Mouse (Mus musculus) left cerebral cortex, adult 6 months (tissue): ENCODE results near the gene Tbl3. TPM values are rescaled to one million over a fixed set of nuclear protein-coding genes. Genes with fewer than 3 reads are reported as not detected.

Experiments used
- long read RNA-seq, 2 experiments: library from polyadenylated mRNA; unstranded; transcript quantifications; one replicate each; pipeline ENCODE4 v2.0.0; 2019 to 2020
- polyA plus RNA-seq: library from polyadenylated mRNA; unstranded; fragments of <200 nt; fragmentation: Nextera tagmentation; gene quantifications from 2 replicates; pipeline ENCODE4 v1.2.3, GENCODE M21; 2021

Tbl3 gene
- 15.2 and 20.2 TPM in 2 replicates for polyA plus RNA-seq
- long read RNA-seq, experiment 1, full-length matches to known transcripts: 161 of 204 reads
- long read RNA-seq, experiment 1, partial matches to known transcripts: 17 of 204 reads
- long read RNA-seq, experiment 1, other reads (novel, unspliced or antisense): 26 of 204 reads
- long read RNA-seq, experiment 2, full-length matches to known transcripts: 10 of 19 reads
- long read RNA-seq, experiment 2, partial matches to known transcripts: 7 of 19 reads
- long read RNA-seq, experiment 2, other reads (novel, unspliced or antisense): 2 of 19 reads

DNA sequence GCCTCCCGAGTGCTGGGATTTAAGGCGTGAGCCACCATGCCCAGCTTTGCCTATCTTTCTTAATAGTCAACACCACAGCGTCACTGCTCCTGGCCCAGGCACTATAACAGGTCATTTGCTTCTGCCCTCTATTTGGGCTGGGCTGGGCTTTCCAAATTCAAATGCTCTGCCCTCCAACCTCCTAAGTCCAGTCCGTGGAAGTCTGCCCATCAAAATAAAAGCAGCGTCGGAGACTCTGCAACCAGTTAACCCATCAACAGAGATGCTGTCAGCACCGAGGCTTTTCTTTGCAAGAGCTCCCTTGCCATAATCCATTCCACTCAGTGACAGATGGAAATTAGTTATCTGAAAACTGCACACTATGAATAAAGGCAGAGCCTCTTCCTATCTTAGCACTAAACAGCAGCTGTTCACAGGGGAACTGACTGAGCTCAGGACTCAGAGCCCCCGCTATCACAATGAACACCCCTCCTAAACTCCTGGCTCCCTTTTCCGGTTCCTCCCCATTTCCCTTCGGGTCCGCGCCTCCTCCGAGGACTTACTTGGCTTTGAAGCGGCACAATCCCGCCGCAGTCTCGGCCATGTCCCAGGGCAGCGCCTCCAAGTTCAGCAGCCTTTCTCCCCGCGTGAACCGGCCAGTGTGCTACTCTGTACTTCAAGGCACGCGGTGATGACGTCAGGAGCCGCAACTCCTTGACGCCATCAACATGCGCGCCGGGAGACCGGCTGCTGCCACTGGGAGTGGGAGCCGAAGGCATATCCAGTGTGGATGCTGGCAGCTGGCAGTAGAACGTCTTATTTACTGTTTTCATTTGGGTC, at the start of gene Tbl3:
TSS of gene Tbl3 (minus strand) at position 679 of the 819 bp plus-strand sequence.

DNA sequence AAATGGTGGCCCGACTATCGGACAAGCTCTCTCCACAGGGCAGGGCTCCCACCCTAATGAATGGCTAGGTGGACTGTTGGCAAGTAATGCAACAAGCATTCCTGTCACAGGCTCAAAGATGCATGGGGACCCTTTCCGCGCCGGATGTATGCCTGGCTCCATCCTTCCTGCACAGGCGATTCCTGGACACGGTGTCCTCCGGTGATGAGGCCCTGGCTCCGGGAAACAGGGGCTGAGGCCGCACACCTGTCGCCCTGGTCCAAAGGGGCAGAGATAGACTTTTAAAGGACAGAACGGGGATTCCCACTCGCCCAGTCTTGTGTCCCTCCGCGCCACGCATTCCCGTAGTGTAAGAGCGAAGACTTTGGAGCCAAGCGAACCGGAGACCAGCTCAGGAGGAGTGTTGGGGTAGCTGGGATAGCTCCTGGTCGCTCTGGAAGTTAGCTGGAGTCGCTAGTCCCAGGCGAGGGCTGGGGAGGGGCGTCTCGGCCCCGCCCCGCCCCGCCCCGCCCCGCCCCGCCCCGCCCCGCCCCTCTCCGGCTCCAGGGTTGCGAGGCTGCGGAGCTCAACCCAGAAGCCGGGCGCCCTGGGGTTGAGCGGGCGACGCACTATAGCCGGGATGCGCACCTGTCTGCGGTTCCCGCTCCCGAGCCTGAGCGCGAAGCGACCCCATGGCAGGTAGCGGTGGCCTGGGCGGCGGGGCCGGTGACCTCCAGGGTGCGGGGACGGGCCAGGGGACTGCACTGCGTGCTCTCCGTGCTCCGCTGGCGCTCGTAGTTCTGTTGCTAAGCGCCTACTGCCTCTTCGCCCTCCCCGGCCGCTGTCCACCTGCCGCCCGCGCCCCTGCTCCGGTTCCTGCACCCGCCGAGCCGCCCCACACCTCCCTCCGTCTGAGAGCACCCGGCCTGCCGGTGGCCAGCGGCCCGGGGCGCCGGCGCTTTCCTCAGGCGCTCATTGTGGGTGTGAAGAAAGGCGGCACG, 45.2 kb upstream of the Tbl3 start, which contains the start of gene Hs3st6:
TSS of gene Hs3st6 (plus strand) at position 574 of the 980 bp plus-strand sequence.

DNA sequence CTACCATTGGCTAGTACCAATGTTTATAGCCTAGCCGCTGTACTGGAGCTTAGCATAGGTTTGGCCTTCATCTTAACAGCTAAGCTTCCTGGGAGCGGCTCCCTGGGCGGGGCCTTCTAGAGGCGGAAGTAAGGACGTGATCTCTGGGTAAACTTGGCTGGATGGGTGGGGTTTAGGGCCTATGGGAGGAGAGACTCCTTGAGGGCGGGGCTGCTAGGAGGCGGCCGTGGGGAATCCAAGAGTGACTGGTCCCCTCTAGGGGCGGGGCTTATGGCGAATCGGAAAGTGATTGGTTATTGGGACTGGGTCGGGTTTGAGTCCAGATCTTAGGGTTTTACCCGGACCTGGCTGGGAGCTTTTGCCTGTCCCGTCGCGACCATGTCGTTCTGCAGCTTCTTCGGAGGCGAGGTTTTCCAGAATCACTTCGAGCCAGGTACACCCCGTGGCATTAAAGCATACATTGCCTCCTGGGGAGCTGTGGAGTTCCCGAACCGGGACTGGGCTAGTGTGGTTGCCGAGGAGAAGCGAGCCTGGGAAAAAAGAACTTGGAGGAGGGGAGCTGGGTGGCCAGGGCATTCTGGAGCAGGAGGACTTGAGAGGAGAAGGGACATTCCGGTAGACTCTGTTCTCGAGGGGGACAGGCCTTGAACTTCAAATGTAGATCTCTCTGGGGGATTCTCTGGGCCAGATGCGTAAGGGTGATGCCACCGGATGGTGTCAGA, 29.0 kb upstream of the Tbl3 start, which contains the start of gene Msrb1:
TSS of gene Msrb1 (plus strand) at position 313 of the 722 bp plus-strand sequence.

DNA sequence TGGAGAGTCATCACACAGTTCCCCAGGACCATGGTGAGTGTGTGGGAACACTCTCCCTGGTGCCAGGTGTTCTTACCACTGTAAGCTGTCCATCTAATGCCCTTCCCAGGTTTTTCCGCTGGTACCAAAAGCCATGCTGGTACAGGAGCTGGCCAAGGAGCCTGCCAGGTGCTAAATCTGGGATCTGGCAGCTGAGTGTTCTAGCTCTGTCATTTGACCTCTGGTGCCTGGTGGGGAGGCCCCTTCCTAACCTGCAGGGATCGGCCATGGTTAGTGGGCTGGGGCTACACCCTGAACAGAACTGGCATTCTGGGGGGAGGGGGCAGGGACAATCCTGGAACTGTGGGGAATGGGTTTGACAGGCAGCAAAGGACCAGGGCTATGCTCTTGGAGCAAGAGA, 20.2 kb upstream of the Tbl3 start, which contains the start of gene Rpl3l:
TSS of gene Rpl3l (plus strand) at position 203 of the 400 bp plus-strand sequence.

DNA sequence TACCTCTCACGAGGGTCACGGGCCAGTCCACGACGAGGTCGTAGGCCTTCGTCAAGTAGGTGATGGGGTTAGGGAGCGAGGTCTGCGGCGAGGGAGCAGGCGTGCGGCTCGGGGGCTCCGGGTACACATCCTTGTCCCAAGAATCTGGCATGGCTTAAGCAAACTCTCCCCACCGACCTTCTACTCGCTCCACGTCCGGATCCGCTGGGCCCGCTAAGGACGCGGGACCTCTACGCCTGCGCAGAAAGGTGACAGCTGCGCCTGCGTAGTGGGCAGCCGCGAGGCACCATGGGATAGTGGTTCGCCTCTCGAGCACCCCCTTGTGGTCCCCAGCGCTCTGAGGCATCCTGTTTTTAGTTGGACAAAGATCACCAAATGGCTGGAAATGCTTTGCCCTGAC, 16.7 kb upstream of the Tbl3 start, which contains the start of gene Ndufb10:
TSS of gene Ndufb10 (minus strand) at position 295 of the 400 bp plus-strand sequence.

DNA sequence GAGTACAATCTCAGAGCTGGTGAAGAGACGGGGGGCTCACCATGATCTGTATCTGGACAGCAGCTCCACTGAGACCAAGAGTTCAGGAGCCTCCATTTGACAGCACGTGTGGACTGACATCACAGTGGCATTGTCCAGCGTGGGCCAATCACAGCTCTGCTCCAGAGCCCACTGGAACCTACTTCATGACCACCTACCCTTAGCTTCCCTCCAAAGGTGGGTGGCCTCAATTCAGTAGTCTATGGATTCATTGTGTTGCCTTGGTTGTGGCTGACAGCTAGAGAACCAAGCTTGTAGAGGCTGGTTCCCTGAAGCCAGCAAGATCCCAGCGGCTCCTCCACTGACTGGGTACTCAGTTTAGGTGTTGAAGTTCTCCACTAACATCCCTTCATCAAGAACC, 10.5 kb upstream of the Tbl3 start, which contains the start of the genes Rnf151 and Rps2:
TSS of gene Rnf151 (minus strand) at position 121 of the 400 bp plus-strand sequence.
TSS of gene Rps2 (plus strand) at position 174 of the 400 bp plus-strand sequence.

DNA sequence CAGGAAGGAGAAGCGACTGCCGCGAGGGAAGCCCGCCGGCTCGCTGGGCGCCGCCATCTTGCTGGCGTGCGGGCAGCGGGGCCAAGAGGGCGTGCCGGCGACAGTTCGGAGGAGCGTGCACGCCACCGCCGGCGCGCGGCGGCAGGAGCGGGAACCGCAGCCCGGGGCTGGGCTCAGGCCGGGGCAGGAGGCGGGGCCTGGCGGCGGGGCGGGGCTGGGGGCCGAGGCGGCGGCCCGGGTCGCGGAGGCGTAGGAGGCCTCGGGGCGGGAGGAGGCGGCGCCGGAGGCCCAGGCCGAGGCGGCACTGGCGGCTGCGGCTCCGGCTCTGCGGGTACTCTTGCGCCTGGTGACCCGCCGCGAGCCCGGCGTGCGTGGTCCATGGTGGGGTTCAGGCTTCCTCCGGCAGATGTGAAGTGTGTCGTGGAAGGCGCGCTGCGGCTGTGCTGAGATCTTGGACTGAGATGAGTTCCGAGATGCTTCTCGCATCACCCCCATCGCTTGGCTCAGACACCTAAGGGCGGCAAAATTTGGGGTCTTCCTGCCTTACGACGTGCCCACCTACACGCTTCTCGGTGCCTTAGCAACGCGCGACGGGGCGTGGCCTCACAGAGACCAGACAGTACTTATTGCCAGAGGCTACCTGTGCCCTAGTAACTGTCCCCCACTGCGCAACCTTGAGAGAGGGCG, 11.3 kb downstream of the Tbl3 start, which contains the start of the genes Gfer and Noxo1:
TSS of gene Gfer (minus strand) at position 146 of the 687 bp plus-strand sequence.
TSS of gene Noxo1 (plus strand) at position 224 of the 687 bp plus-strand sequence.

DNA sequence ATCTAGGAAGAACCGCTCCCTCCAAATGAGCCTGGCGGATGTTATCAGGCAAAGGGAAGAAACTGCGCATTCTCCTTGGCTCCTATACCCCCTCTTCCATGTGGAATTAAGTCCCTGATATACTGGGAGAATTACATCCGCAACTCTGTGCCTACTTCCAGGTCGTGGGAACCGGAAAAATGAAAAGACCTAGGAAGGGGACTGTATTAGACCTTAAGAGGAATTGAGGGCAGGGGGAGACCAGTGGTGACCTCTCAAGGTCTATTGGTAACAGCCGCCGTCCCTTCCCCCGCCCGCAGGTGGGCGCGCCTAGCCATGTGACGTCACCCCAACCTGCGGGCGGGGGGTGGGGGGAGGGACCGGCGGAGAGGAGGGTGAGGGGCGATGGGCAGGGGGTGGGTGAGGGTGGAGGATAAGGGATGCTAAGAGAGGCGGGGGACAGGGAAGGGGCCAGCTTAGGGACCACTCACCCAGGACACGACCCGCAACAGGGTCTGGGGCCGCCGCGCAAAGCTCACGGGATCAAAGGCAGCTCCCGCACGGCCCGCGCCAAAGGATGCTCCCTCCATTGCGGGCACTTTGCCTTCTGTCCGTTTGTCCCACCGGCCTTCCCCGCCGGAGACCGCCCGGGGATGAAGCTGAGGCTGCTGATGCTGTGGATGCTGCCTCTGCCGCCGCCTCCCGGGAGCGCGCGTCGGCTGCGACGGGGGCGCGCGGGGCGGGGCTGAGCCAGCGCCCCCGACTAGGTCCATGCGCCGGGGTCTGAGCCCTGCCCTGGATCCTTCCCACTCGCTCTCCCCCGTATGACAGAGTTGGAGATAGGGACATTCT, 18.0 kb downstream of the Tbl3 start, which contains the start of gene Syngr3:
TSS of gene Syngr3 (minus strand) at position 705 of the 831 bp plus-strand sequence.

DNA sequence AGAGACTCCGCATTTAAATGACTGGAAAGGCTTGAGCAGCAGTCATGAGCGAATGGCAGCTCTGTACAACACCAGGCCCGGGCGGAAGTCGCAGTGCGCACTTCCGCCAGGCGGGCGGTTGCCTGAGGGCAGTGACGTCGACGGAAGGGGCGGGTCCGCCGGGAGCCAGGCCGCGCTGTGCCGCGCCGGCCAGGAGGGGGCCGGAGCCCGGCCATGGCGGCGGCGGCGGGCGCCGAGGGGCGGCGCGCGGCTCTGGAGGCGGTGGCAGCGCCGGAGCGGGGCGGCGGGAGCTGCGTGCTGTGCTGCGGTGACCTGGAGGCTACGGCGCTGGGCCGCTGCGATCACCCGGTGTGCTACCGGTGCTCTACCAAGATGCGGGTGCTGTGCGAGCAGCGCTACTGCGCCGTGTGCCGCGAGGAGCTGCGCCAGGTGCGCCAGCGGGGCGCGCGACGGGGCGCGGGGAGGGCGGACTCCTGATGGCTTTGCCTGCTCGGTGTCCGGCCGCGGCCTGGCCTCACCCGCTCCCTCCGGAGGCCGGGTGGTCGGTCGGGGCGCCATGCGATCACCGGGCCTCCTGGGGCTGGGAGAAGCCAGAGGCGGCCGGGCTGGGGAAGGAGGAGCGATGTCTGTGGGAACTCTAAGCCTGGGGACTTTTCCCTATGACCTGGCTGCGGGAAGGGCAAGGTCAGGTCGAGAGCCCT, 37.8 kb downstream of the Tbl3 start, which contains the start of gene Zfp598:
TSS of gene Zfp598 (plus strand) at position 143 of the 701 bp plus-strand sequence.

DNA sequence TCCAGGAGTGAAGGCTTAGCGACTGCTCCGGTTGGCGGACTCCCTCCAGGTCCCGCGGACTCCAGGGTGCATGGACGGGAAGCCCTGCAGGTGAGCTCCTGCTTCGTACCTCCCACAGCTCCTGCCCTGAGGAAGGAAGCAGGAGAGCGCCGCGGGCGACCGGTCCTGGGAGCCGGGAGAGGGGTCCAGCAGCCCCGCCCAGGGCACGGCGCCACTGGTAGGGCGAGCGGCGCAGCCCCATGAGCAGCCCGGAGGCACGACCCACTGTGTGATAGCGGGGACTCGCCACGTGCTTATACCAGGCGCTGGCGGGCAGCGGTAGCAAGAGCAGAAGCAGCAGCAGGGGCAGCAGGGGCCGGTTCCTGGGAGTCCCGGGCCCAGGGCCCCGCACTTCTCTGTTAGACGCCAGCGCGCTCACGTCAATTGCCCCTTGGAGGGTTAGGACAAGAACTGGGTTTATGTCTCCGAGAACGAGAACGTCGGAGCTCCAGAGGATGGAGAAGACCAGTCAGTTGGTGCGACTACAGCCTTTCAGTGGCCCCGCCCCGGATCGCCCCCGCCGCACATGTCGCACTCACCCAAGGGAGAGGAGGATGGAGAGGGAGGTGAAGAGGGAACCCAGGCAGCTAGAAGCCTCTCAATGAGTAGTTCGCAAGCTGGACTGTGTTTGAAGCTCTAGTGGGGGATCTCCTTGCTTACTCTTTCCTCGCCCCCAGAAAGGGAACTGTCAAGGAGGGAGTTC, 49.3 kb downstream of the Tbl3 start, which contains the start of gene Npw:
TSS of gene Npw (minus strand) at position 441 of the 742 bp plus-strand sequence.

DNA sequence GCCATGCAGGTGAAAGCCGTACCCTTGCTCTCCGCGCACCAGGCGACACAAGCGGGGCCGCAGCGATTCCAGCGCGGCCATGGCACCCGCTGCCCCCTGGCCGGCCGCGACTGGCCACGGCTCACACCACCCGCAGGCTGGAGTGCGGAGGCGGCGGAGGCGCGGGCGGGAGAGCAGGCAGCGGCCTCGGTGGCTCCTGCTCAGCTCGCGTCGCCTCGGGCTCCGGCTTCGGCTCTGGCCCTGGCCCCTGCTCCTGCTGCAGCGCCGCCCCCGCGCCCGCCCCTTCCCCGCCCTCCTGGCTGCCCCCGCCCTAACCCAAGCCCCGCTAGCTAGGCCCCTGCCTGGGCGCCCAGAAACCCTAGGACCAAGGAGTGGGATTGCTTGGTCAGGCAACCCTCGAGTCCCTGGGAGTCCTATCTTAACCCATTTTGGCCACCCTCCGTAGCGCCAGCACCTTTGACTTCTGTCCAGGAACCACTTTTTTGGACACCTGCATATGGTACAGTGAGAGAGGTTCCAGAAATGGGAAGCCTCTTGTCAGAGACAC, 57.3 kb downstream of the Tbl3 start, which contains the start of gene Slc9a3r2:
TSS of gene Slc9a3r2 (minus strand) at position 258 of the 547 bp plus-strand sequence.

Other genes starting within 250 kb of the Tbl3 start
- 10.7 and 12.9 TPM in 2 replicates for gene E4f1, start 237.3 kb downstream of the Tbl3 start, polyA plus RNA-seq
- gene Pgp, start 237.3 kb downstream of the Tbl3 start, polyA plus RNA-seq: 93.6 and 113 TPM in 2 replicates
- 0.82 and 1.2 TPM in 2 replicates for gene Bricd5, start 233.8 kb downstream of the Tbl3 start, polyA plus RNA-seq
- 16.5 and 21.2 TPM in 2 replicates for gene Mlst8, start 228.6 kb downstream of the Tbl3 start, polyA plus RNA-seq
- gene Caskin1, start 219.1 kb downstream of the Tbl3 start, polyA plus RNA-seq: 8.6 and 20.5 TPM in 2 replicates
- gene Traf7, start 179.7 kb downstream of the Tbl3 start, polyA plus RNA-seq: 20.3 TPM in 2 replicates
- gene Rab26, start 173.4 kb downstream of the Tbl3 start, polyA plus RNA-seq: 51.2 and 58.9 TPM in 2 replicates
- 4.8 and 5.4 TPM in 2 replicates for gene Pkd1, start 157.8 kb downstream of the Tbl3 start, polyA plus RNA-seq
- gene Tsc2, start 75.0 kb downstream of the Tbl3 start, polyA plus RNA-seq: 60.7 and 86.2 TPM in 2 replicates
- gene Nthl1, start 75.0 kb downstream of the Tbl3 start, polyA plus RNA-seq: 5.6 and 5.9 TPM in 2 replicates
- 39.3 and 41.9 TPM in 2 replicates for gene Slc9a3r2, start 57.3 kb downstream of the Tbl3 start, polyA plus RNA-seq
- gene Npw, start 49.2 kb downstream of the Tbl3 start, polyA plus RNA-seq: 0.47 and 0.65 TPM in 2 replicates
- 1.3 and 2.4 TPM in 2 replicates for gene Zfp598, start 38.0 kb downstream of the Tbl3 start, polyA plus RNA-seq
- 282 and 371 TPM in 2 replicates for gene Syngr3, start 17.7 kb downstream of the Tbl3 start, polyA plus RNA-seq
- gene Gfer, start 11.5 kb downstream of the Tbl3 start, polyA plus RNA-seq: 33.0 and 34.1 TPM in 2 replicates
- 0.98 and 1.1 TPM in 2 replicates for gene Noxo1, start 11.4 kb downstream of the Tbl3 start, polyA plus RNA-seq
- not detected in 2 replicates for gene Rnf151, start 10.4 kb upstream of the Tbl3 start, polyA plus RNA-seq
- gene Rps2, start 10.5 kb upstream of the Tbl3 start, polyA plus RNA-seq: 1,532 and 1,546 TPM in 2 replicates
- gene Ndufb10, start 16.8 kb upstream of the Tbl3 start, polyA plus RNA-seq: 938 and 1,009 TPM in 2 replicates
- gene Rpl3l, start 20.2 kb upstream of the Tbl3 start, polyA plus RNA-seq: 0.19 and 0.53 TPM in 2 replicates
- gene Msrb1, start 29.0 kb upstream of the Tbl3 start, polyA plus RNA-seq: 6.8 and 17.1 TPM in 2 replicates
- 0.55 and 0.97 TPM in 2 replicates for gene Hs3st6, start 45.3 kb upstream of the Tbl3 start, polyA plus RNA-seq
- not detected in 2 replicates for gene Meiob, start 96.6 kb upstream of the Tbl3 start, polyA plus RNA-seq
- 287 and 337 TPM in 2 replicates for gene Hagh, start 132.5 kb upstream of the Tbl3 start, polyA plus RNA-seq
- 21.7 and 24.4 TPM in 2 replicates for gene Fahd1, start 142.7 kb upstream of the Tbl3 start, polyA plus RNA-seq
- gene Igfals, start 158.3 kb upstream of the Tbl3 start, polyA plus RNA-seq: not detected in 2 replicates
- 42.6 and 58.2 TPM in 2 replicates for gene Nubp2, start 178.7 kb upstream of the Tbl3 start, polyA plus RNA-seq
- gene Spsb3, start 179.0 kb upstream of the Tbl3 start, polyA plus RNA-seq: 84.9 and 110 TPM in 2 replicates
- gene Eme2, start 187.4 kb upstream of the Tbl3 start, polyA plus RNA-seq: 15.5 and 16.2 TPM in 2 replicates
- 130 and 171 TPM in 2 replicates for gene Mrps34, start 187.5 kb upstream of the Tbl3 start, polyA plus RNA-seq
- 117 and 135 TPM in 2 replicates for gene Nme3, start 188.8 kb upstream of the Tbl3 start, polyA plus RNA-seq
- gene Mapk8ip3, start 229.3 kb upstream of the Tbl3 start, polyA plus RNA-seq: 49.2 and 62.4 TPM in 2 replicates